Mouse (Mus musculus): ENCODE results near the gene Rhcg.

Rhcg gene

DNA sequence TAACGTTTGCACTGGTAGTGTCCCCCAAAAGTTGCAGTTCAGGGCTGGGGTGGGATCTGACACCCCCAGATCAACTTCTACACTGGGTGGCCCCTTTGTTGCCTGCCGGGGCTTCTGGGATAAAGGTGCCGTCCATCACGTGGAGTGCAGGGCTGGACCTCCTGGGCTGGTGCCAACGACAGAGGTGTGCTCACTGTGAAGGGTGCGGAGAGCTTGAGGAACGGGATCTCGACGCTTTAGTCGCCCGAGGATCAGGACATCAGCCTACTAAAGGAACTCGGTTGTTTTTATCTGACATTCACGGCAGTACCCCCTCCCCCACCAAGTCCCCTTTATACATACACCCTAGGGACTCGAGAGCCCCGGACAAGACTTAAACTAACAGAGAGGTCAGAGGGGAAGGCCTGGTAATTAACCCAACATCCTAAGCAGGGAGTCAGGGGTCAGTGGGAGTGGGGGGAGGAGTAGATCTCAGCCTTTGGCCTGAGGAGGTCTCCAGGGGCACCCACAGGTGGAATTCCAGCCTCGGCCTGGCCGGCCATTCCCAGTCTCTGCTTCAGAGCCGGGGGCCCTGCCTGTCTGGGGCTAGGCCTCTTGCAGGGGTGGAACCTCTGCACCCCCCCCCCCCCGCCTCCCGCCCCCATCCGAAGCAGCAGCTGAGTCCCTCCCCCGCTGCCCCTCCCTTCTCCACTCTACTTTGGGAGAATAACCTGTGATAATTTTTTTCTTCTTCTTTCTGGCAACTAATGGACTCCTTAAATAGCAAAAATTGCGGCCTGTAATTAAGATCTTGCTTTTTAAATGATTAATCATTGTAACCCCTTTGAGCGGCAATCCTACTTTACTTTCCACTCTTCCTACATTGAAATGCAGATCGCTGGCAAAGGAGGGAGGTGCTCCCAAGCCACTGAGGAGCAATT, 39.3 kb downstream of the Rhcg start:
- no peak for TF ChIP-seq GATA4 (IDR thresholded peaks at IDR 0.05; ENCODE audit: insufficient replicate concordance, low read length)

DNA sequence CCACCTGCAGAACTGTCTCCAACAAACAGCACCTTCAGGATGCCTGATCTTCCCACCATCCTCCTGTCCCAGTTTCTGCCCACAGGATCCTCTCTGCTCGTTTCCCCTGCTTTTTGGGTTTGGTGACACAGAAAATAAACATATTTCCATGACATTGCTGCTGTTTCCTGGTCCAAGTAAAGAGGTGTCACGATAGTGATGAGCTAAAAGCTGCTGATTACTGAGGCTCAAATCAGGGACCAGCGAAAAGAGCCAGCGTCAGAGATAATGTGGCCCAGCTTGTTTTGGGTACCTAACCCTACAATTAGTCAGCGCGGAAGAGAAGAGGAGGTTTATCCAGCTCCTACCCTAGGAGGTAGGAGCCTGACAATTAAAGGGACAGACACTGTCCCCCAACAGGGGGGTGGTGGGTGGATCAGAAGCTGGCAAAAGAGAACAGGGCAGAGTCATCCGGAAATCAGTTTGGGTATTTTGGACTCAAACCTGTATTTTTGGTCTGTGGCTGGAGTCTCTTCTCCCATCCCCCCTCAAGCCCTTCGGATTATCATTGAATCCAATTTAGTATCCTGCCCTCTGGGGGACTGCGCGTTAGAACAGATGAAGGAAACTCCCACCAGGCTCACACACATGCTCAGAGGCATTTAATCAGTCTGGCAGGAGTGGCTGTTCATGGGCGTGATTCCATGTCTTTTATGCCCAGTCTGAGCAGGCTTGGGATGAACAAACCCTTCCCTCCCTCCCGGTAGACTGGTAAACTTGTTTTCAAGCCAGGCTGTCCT, 40.2 kb downstream of the Rhcg start:
- no peak for TF ChIP-seq GATA4 (IDR thresholded peaks at IDR 0.05; ENCODE audit: insufficient replicate concordance, low read length)

DNA sequence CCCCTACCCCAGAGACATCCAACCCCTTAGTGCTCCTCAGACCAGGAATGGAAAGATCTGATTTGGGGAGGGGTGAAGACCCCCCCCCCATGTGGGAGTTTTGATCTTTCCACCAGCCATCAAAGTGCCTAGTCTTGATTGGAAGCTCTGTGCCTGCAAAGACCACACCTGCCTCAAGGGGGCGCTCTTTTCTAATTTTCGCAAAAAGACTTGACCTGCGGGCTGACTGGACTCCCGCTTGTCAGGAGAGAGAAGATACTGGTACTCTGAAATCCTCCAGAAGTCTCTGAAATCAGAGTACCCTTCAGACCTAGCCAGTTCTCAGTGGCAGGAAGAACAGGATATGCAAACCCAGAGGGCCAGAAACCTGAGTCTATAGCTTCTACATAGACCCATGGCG, 40.8 kb downstream of the Rhcg start:
- TF ChIP-seq GATA4 (IDR thresholded peaks at IDR 0.05; ENCODE audit: insufficient replicate concordance, low read length) = no peak

DNA sequence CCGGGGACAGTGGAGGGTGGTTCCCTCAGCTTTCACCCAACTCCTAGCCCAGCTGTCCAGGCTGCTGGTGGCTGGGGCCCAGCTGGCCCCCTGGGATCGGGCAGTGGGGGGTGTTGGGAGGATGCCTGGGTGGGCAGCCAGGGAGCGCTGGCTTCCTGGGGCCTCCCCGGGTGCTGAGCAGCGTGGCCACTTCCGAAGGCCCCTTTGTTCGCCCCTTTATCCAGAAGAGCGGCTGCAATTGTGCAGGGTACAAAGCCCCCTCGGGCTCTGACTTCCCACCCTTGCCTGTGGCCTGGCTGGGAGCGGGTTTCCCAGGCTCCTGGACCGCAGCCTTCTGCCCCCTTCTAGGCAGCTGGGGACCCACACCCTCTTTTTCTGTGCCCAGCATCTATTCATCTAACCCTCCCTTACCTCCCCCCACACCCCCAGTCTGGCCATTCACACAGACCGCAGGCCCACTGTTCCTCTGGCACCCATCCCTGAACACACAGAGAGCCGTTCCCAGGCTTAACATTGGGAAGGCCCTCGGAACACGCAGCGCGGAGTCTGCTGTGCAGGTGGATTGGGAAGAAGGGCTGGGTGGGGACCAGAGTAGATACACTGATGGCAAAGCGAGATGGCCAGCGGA, 45.2 kb downstream of the Rhcg start:
- TF ChIP-seq GATA4 (IDR thresholded peaks at IDR 0.05; ENCODE audit: insufficient replicate concordance, low read length) = no peak

- TF ChIP-seq GATA4 (IDR thresholded peaks at IDR 0.05; ENCODE audit: insufficient replicate concordance, low read length) = peak; percentile 27; the same call in 1 of the 2 replicates
Observed at GRCm38 (mm10) chr7:79568937-79569535, 48.4 kb downstream of the Rhcg start.

GRCm38 (mm10) chr7:79568212-79568611, 49.2 kb downstream of the Rhcg start:
- TF ChIP-seq GATA4 (IDR thresholded peaks at IDR 0.05; ENCODE audit: insufficient replicate concordance, low read length) = no peak

DNA sequence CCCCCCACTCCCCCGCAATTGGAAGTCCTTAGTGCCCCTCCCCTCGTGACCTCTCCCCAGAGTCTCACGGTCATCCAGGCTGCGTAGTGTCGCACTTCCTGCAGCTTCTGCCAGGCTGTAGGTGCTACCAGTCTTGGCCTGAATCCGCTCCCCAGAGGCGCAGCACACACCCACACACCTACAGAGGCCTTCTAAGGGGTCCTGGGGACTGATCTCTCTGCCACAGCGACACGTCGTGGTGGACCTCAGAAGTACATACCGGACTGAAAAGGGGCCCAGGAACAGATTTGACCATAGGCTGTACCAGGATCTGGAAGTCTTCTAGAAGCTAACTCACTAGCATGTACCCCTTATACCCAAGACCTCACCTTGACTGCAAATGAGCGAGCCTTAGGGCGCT, 53.8 kb downstream of the Rhcg start:
- TF ChIP-seq GATA4 (IDR thresholded peaks at IDR 0.05; ENCODE audit: insufficient replicate concordance, low read length) = no peak

DNA sequence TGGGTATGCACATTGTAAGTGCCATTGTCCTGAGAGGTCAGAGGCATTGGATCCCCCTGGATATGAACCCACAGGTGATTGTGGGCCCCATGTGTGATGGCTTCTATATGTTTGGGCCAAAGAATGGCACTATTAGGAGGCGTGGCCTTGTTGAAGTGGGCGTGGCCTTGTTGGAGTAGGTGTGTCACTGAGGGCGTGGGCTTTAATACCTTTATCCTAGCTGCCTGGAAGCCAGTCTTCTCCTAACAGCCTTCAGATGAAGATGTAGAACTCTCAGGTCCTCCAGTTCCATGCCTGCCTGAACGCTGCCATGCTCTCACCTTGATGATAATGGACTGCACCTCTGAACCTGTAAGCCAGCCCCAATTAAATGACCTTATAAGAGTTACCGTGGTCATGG, 55.1 kb downstream of the Rhcg start:
- no peak for TF ChIP-seq GATA4 (IDR thresholded peaks at IDR 0.05; ENCODE audit: insufficient replicate concordance, low read length)

- TF ChIP-seq GATA4 (IDR thresholded peaks at IDR 0.05; ENCODE audit: insufficient replicate concordance, low read length) = no peak
Observed at GRCm38 (mm10) chr7:79558698-79559097, 58.8 kb downstream of the Rhcg start.

GRCm38 (mm10) chr7:79557728-79558221, 59.7 kb downstream of the Rhcg start:
- TF ChIP-seq GATA4 (IDR thresholded peaks at IDR 0.05; ENCODE audit: insufficient replicate concordance, low read length) = no peak

- no peak for TF ChIP-seq GATA4 (IDR thresholded peaks at IDR 0.05; ENCODE audit: insufficient replicate concordance, low read length)
Observed at GRCm38 (mm10) chr7:79555368-79556034, 62.0 kb downstream of the Rhcg start.

GRCm38 (mm10) chr7:79552702-79553101, 64.8 kb downstream of the Rhcg start:
- no peak for TF ChIP-seq GATA4 (IDR thresholded peaks at IDR 0.05; ENCODE audit: insufficient replicate concordance, low read length)

DNA sequence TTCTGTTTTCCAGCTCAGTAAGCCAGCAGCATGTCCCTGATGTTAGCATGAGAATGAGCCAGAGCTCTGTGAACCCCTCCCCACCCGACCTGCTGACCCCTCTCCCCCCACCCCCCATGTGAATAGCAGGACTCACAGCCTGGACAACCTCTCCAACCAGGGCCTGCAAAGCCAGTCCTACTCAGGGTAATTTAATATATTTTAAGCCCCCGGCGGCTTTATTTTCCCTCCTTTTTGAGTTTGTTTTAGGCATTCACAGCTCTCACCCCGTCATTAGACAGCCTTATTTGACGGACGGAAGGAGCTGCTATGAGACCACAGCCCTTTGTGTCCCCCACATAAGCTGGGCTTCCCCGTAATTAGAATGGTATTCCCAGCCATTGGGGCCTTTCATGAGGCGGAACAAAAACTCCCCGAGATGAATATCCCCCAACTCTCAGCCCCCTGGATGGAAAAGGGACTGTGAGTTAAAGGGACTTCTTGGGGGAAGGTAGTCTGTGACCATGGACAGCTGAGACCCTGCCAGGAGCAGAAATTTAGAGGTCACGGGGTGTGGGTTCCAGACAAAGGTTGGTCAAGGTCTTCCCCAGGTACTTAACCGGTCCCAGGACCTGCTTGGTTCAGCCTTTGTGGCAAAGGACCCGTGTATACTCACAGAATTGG, 68.4 kb downstream of the Rhcg start:
- no peak for TF ChIP-seq GATA4 (IDR thresholded peaks at IDR 0.05; ENCODE audit: insufficient replicate concordance, low read length)

DNA sequence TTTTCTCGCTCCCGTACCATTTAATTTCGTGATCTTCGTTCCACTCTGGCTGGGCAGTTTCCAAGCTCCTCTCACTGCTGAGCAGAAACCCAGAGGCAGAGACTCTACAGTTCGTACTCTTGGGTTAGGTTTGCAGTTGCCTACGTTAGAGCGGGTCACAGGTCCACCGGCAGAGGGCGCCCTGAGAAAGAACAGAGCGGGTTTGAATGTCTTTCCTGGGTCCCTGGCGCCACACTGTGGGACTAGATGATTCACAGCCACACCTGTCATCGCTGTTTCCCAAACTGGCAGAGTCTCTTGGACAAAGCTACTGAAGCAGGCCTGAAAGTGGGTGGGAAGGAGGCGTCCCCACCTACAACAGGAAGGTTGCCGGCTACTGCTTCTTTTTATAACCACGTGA, 70.4 kb downstream of the Rhcg start:
- no peak for TF ChIP-seq GATA4 (IDR thresholded peaks at IDR 0.05; ENCODE audit: insufficient replicate concordance, low read length)
